Mouse (Mus musculus) ES-E14 (cell line): ENCODE measurements at regions not wholly inside any gene's neighbourhood (a gene's known extent, or its start where the extent isn't known, plus 50 kb on each side); places are given as distances from the start of the nearest gene placed in this dataset.

ENCODE experiments used
- CHD2 ChIP-seq: IDR thresholded peaks from 2 replicates; pipeline ENCODE4 v1.6.1; 2014; ENCODE audit warnings: mild to moderate bottlenecking, low read depth, low read length, inconsistent platforms
- MAFK ChIP-seq: IDR thresholded peaks from 2 replicates; pipeline ENCODE4 v1.6.1; 2014; ENCODE audit warnings: mild to moderate bottlenecking, low read depth, low read length, inconsistent platforms; ENCODE audit not compliant: insufficient read depth
- ZC3H11A ChIP-seq: IDR thresholded peaks from 2 replicates; pipeline ENCODE4 v1.6.1; 2012; ENCODE audit warnings: low read depth, mild to moderate bottlenecking, inconsistent platforms, low read length, borderline replicate concordance
- ZNF384 ChIP-seq: IDR thresholded peaks from 2 replicates; pipeline ENCODE4 v1.6.1; 2012; ENCODE audit warnings: low read depth, low read length, inconsistent platforms

- TF ChIP-seq ZNF384 (no peak), ZC3H11A (no peak), CHD2 (no peak), MAFK (no peak)
Observed at GRCm38 (mm10) chr10:99349125-99349716, 86.2 kb downstream of the Dusp6 start.
